Mouse (Mus musculus) urinary bladder, postnatal 25 days (tissue): ENCODE measurements around the gene Med29.

Experiments used
- DNase-seq: peaks from one replicate; pipeline ENCODE4 v3.0.0; 2022; ENCODE audit warnings: low spot score

The Med29 gene

DNA sequence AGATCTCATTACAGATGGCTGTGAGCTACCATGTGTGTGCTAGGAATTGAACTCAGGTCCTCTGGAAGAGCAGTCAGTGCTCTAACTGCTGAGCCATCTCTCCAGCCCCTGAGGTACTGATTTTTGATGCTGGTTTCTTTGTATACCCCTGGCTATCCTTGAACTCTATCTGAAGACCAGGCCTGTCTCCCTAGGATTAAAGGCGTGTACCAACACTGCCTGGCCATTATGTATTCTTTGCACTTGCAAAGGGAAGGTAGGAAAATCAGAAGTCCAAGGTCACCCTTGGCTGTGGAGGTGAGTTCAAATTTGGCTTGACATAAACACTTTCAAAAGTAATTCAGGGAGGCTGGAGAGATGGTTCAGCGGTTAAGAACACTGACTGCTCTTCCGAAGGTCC is 37.9 kb downstream of the Med29 start:
- DNase-seq: no peak

DNA sequence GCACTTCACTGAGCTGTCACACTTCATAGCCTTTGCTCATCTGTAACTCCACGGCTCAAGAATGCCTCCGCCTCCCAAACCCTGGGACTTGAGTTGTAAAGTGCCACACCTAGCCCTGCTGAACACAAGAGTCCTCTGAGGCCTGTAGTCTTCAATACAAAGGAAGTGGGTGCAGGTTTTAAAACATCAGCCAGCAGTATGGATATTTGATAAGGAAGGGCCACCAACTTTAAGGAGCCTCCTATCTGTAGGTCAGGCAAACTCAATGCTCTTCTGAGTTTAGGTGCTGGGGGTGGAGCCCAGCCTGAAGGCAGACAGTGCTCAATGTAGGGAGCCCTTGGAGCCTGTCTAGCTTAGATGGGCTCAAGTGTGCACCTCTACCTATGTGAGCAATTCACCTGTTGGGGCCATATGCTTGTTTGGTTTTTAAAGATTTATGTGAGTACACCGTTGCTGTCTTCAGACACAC is 38.4 kb downstream of the Med29 start:
- DNase-seq: no peak

DNA sequence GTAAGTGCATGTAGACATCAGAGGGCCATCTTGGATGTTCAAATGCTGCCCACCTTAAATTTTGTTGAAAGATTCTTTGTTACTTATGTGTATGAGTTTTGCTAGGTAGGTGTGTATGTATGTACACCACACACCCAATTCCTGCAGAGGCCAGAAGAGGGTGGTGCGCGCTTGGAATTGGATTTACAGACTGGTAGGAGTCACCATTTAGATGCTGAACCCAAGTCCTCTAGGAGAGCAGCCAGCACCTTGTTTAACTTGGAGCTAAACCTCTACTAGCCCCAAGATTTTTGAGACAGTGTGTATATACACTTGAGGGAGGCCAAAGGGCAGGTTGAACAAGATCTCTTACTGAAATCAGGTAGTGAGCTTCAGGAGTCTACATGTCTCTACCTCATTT is 39.2 kb downstream of the Med29 start:
- no peak for DNase-seq

DNA sequence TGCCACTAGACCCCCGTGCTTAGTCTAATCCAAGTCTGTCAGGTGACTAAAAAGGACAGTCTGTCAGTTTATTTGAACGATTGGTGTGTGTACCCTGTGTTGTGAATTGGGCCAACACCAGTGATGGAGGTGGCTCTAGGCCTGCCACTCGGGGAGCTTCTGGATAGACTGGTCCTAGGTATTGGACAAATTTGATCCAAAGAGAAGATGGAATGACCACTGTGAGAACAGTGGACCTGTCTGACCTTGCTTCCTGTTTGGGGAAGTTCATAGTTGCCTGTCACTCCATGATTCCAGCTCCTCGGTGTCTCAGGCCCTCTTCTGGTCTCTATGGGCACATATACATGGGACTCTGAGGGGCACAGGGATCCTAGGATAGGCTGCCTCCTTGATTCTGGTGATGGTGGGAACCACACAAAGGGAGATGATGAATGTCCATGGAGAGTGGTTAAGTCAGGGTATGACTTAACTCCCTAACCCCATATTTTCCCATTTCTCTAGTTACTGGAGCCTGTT is 40.8 kb downstream of the Med29 start:
- no peak for DNase-seq

DNA sequence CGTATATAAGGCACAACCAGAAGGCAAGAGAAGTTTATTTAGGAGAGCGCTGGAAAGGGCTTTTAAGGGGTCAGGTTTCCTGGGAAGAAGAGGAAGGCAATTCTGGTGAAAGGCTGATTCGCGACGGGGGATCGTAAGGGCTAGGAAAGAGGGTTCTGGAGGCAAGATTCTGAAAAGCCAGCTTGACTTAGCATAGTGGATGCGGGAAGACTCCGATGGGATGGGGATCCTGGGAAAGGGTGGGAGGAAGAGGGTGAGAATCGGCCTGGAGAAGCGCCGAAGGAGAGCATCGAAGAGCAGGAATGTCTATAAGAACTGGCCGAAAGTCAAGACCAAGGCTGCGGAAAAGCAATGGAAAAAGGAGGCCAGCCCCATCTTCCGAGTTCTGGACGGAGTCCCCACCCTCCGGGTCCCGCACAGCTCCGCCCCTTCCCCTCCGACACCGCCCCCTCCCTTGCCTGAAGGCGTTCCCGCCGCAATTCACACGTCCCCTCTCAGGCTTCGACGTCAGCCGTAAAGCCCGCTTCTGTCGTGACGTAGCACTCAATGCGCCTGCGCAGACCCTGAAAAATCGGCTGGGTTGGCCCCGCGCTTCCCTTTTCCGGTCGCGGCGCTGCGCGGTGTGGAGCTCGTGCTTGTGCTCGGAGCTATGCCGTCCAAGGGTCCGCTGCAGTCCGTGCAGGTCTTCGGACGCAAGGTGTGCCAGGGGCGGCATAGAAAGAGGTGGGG is 42.2 kb downstream of the Med29 start, which contains the start of gene Rps16:
Rps16 (plus strand) TSS at position 498 of the 729 bp plus-strand sequence.
- DNase-seq: peak; percentile 96

DNA sequence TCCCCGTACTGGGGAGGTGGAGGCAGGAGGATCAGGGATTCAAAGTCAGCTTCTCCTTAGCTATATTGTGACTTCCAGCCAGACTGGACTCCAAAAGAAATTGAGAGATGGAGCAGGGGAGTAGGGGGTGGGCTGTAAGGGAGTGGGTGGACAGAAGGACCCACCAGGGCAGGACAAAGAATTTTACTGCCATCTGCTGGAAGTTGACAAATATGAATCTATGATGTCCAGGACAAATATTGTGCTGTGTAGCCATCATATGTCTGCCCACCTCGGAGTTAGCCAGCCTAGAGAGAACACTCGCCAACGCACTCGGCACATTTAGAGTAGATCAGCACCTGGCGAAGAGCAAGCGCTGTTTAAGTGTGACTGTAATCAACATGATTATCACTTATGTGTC is 43.9 kb downstream of the Med29 start:
- no peak for DNase-seq

DNA sequence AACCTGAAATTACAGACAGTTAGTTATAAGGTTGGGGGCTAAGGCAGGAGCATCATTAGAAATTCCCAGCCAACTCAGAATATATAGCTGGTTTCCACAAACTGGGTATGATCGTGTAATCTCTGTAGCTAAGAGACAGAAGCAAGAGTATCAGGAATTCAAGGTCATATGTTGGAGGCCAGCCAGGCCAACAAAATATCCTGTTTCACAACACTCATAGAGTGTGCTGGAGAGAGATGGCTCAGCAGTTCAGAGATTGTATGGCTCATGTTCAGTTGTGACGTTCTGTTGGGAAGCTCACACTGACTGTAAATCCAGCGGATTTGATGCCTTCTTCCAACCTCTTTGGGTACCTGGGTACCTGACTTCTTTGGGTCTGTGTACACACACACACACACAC is 44.8 kb downstream of the Med29 start:
- no peak for DNase-seq

DNA sequence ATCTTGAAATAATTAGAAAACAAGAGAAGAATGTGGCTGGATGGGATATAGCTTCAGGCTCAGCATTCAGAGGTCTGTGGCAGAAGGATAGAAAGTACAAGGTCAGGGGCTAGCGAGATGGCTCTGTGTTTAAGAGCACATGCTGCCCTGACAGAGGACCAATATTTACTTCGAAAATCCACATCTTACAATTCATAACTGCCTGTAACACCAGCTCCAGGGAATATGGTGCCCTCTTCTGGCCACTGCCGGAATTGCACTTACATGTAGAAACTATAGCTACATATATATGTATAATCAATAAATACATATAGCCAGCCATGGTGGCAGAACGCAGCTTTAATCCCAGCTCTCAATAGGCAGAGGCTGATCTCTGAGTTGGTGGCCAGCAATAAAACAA is 47.9 kb downstream of the Med29 start:
- DNase-seq: peak; percentile 59

DNA sequence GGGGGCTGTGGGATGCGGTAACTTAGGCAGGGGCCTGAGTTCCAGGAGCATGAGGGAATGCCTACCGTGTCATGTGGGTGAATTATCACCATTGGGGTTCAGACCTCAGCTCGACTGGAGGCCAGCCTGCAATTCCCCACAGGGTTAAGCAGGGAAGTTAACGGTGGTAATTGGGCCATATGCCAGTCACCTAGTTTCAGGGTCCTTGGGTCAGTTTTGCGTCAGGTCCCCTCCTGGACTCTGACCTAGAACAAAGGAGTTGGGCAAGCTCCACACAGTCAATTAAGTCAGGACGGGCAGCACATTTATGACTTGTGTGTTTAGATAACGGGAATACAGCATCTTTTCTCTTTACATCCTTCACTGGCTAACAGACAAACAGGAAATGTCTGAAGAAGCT is 51.1 kb downstream of the Med29 start:
- no peak for DNase-seq

DNA sequence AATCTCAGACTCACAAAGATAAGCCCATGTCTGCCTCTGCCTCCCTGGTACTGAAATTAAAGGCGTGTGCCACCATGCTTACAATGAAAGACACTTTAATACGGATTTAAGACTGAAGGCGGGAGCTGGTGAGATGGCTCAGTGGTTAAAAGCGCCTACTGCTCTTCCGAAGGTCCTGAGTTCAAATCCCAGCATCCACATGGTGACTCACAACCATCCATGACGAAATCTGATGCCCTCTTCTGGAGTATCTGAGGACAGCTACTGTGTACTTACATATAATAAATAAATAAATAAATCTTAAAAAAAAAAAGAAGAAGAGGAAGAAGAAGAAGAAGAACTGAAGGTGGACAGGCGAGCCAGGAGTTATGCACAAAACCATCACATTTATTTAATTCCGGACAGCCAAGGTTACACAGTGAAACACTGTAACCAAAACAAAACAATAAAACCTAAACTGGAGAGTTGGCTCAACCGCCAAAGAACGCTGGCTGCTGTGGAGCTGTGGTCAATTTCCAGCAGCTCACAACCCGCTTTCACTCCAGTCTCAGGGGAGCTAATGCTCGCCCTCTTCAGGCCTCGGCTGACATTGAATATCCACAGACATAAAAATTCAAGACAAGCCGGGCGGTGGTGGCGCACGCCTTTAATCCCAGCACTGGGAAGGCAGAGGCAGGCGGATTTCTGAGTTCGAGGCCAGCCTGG is 53.1 kb downstream of the Med29 start:
- no peak for DNase-seq

DNA sequence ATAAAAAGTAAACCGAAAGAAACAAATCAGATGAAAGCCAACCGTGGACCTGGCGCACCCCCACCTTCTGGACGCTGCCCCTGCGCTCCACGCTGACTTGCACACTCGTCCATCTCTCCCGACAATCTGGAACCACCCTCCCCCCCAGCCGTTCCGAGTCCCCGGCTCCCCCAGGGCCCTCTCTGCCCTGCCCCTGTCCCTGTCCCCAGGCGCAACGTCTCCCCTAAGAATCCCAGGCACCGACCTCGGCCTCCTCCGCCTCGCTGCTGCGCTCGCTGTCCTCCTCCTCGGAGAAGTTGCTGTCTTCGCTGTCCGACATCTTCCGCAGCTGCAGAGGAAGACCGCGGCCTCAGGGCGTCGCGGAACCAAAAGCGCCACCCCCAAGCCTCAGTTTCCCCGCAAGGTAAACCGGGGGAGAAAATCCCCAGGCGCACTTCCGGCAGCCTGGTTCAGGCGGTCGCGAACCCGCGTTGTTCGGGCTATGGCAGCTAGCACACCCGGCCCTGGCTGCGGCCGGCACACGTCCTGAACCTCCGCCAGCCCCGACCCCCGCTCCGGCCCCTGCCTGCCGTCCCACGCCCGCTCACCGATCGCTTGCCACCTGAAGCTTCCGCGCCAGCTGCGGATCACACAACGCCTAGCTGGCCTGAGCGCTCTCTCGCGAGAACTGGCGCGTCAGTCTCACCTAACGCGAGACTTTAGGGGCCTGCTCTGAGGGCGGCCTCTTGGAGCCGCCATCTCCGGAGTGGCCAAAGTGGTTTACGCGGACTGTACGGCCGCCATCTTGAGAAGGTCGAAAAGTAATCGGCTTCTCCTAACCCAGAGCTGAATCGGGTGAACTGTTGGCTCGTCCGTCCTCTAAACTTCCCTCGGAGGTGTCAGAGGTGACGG is 54.2 kb downstream of the Med29 start, which contains the start of gene Supt5:
Supt5 (minus strand) TSS at position 639 of the 891 bp plus-strand sequence.
- peak; percentile 94 for DNase-seq
